Mouse (Mus musculus): ENCODE data around the gene Ikbkg.

DNA sequence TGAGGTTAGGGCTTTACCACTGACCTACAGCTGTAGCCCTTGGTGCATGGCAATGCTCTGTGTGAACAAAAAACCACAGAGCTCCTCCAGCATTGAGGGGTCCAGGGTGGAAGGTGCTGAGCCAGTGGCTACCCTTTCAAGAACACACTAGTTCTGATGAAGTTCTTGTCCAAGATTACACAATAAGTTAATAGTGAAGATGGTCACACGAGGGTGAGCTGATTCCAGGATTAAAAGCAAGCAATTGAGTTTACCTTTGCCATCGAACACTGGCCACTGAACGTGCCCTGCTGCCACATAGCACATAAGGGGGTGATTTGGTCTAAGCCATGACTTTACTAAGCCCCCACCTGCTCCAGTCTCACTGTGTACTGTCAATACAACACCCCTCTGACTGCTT is 34.0 kb downstream of the Ikbkg start:
- no peak for TF ChIP-seq POLR2AphosphoS2 (IDR thresholded peaks at IDR 0.05; ENCODE audit: insufficient read length, low read depth)
- no peak for TF ChIP-seq POLR2A (IDR thresholded peaks at IDR 0.05; ENCODE audit: insufficient read length, low read depth)
- no peak for TF ChIP-seq TCF12 (IDR thresholded peaks at IDR 0.05; ENCODE audit: insufficient read depth, poor library complexity, severe bottlenecking)
- no peak for TF ChIP-seq MAX (IDR thresholded peaks at IDR 0.05; ENCODE audit: low read depth)
- TF ChIP-seq REST (IDR thresholded peaks at IDR 0.05; ENCODE audit: insufficient read depth, insufficient read length): no peak
- TF ChIP-seq E2F4 (IDR thresholded peaks at IDR 0.05; ENCODE audit: insufficient read depth): no peak
- no peak for TF ChIP-seq USF1 (IDR thresholded peaks at IDR 0.05; ENCODE audit: low read depth)
- TF ChIP-seq CEBPB (IDR thresholded peaks at IDR 0.05; ENCODE audit: insufficient read depth, poor library complexity, severe bottlenecking): no peak
- no peak for TF ChIP-seq MYOD1 (IDR thresholded peaks at IDR 0.05; ENCODE audit: control insufficient read depth in 1 of 3, insufficient read length in 2 of 3, low read depth in 2 of 3)
- TF ChIP-seq TCF3 (IDR thresholded peaks at IDR 0.05; ENCODE audit: insufficient read length, low read depth): no peak
- TF ChIP-seq MYOG (IDR thresholded peaks at IDR 0.05; ENCODE audit: control insufficient read depth in 1 of 3, insufficient read depth in 1 of 3, insufficient read length in 2 of 3, low read depth in 2 of 3): no peak
- no peak for TF ChIP-seq SRF (IDR thresholded peaks at IDR 0.05; ENCODE audit: control insufficient read depth, insufficient read length, low read depth)
